Mouse (Mus musculus) megakaryocyte, embryonic 14.5 days (primary cell): Measurements from ENCODE around the gene Plekhs1.

ENCODE experiments used
- FLI1 ChIP-seq: IDR thresholded peaks from 2 replicates; pipeline ENCODE4 v1.6.1; 2012; ENCODE audit warnings: low read length, inconsistent platforms, mixed read lengths
- GATA1 ChIP-seq: IDR thresholded peaks from 3 replicates; pipeline ENCODE4 v1.6.1; 2012; ENCODE audit warnings: mixed read lengths, low read length, inconsistent platforms, borderline replicate concordance

DNA sequence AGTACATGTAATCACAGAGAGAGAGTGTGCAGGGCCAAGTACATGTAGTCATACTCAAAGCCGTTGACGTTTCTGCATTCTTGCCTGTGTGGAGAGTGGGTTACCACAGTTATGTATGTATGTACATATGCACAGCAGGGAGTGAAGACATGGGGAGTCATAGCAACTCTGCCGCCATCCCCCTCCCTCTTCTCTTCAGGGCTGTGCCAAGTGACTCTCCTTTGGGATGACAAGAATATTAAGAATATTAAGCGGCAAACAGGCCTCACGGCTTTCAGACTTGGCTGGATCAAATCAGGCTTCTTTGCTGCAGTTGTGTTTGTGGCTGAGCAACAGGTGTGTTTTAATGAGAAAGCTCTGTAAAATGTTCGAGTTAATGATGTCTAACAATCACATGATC lies 28.2 kb downstream of the Plekhs1 start:
- TF ChIP-seq GATA1 (no peak), FLI1 (no peak)
